Mouse (Mus musculus) hindbrain, embryonic 13.5 days (tissue): ENCODE measurements around the gene Moxd1. TPM values are rescaled to one million over a fixed set of nuclear protein-coding genes. Genes with fewer than 3 reads are reported as not detected.

Source experiments
- ATAC-seq: fragments of 200-750 bp; cut with Nextera tagmentation; 2 replicates; pipeline ENCODE4 v1.8.0; 2017; ENCODE audit warnings: moderate TSS enrichment; ENCODE audit not compliant: low FRiP score
- H3K27ac ChIP-seq: fragments of 300-500 bp; sonication (generic); 2 replicates; pipeline ENCODE4 v1.5.1; 2015; ENCODE audit warnings: inconsistent platforms, mild to moderate bottlenecking, moderate library complexity
- H3K27me3 ChIP-seq: fragments of 300-500 bp; sonication (generic); 2 replicates; pipeline ENCODE4 v1.6.1; 2015; ENCODE audit warnings: mild to moderate bottlenecking, inconsistent platforms
- H3K36me3 ChIP-seq: fragments of 300-500 bp; sonication (generic); 2 replicates; pipeline ENCODE4 v1.6.1; 2015; ENCODE audit warnings: mild to moderate bottlenecking, inconsistent platforms
- H3K4me1 ChIP-seq: fragments of 300-500 bp; sonication (generic); replicated peaks from 2 replicates; pipeline ENCODE4 v1.6.1; 2015; ENCODE audit warnings: inconsistent platforms
- H3K4me2 ChIP-seq: fragments of 300-500 bp; sonication (generic); 2 replicates; pipeline ENCODE4 v1.6.1; 2015; ENCODE audit warnings: inconsistent platforms, mild to moderate bottlenecking, moderate library complexity
- H3K4me3 ChIP-seq: fragments of 300-500 bp; sonication (generic); 2 replicates; pipeline ENCODE4 v1.5.1; 2015; ENCODE audit warnings: mild to moderate bottlenecking, inconsistent platforms
- H3K9ac ChIP-seq: fragments of 300-500 bp; sonication (generic); 2 replicates; pipeline ENCODE4 v1.6.1; 2015; ENCODE audit warnings: mild to moderate bottlenecking, inconsistent platforms
- H3K9me3 ChIP-seq: fragments of 300-500 bp; sonication (generic); 2 replicates; pipeline ENCODE4 v1.6.1; 2016; ENCODE audit warnings: inconsistent platforms
- WGBS: fragments of 180-500 bp; shearing (Covaris S2); methylation state at CpG from one replicate; pipeline ENCODE4 v1.1.7; 2015; 5-methylcytosine and 5-hydroxymethylcytosine counted together
- polyA plus RNA-seq: library from polyadenylated mRNA; unstranded; fragments of >200 nt; fragmentation: Nextera tagmentation; extraction: Ambion mirVana; gene quantifications from 2 replicates; pipeline ENCODE4 v1.2.1, GENCODE M21; 2015

The Moxd1 gene
- polyA plus RNA-seq = 8.6 and 9.6 TPM in 2 replicates

- H3K27ac ChIP-seq = no peak within 1 kb of the TSS
- peak within 1 kb of the TSS; percentile 66 for H3K9ac ChIP-seq
- peak; percentile 68 for ATAC-seq
- no peaks in the 10 kb centered on the region for H3K9me3 ChIP-seq
- WGBS = 1% methylated on average over 54 of the region's 56 CpGs
- H3K27me3 ChIP-seq = peaks cover 58% of the 10 kb centered on the region
- peaks cover 19% of the 10 kb centered on the region for H3K4me1 ChIP-seq
- peak within 1 kb of the TSS; percentile 88 for H3K4me2 ChIP-seq
- H3K36me3 ChIP-seq = no peaks in the 10 kb centered on the region
- peak within 1 kb of the TSS; percentile 51 for H3K4me3 ChIP-seq
Measured at GRCm38 (mm10) chr10:24223449-24224143, at the start of gene Moxd1. TSS of gene Moxd1 (plus strand) at chr10:24223517.

GRCm38 (mm10) chr10:24190392-24190791 is 32.9 kb upstream of the Moxd1 start:
- peaks cover 37% of the 10 kb centered on the region for H3K36me3 ChIP-seq
- WGBS = 61% methylated on average over 7 of the region's 7 CpGs
- no peaks in the 10 kb centered on the region for H3K4me1 ChIP-seq
- no peaks in the 10 kb centered on the region for H3K9me3 ChIP-seq
- H3K4me3 ChIP-seq = no peak overlapping the region
- no peak overlapping the region for H3K4me2 ChIP-seq
- no peaks in the 10 kb centered on the region for H3K27me3 ChIP-seq
- no peak overlapping the region for H3K27ac ChIP-seq
- H3K9ac ChIP-seq = no peak overlapping the region
- ATAC-seq = no peak

- Histone ChIP-seq H3K27me3 (no peaks in the 10 kb centered on the region), H3K9me3 (0 out of 2 replicates have a peak, but pooled peaks cover 9% of the 10 kb centered on the region), H3K9ac (no peak overlapping the region), H3K4me2 (no peak overlapping the region), H3K4me3 (no peak overlapping the region), H3K4me1 (no peaks in the 10 kb centered on the region), H3K36me3 (peaks cover 22% of the 10 kb centered on the region), H3K27ac (no peak overlapping the region)
- WGBS = 59% methylated on average over 1 of the region's 1 CpGs
- ATAC-seq = 0 out of 2 replicates have a peak, but pooled peaks have one; percentile 52
Measured at GRCm38 (mm10) chr10:24191977-24192376, 31.3 kb upstream of the Moxd1 start.

- no peak overlapping the region for H3K4me2 ChIP-seq
- ATAC-seq = 0 out of 2 replicates have a peak, but pooled peaks have one; percentile 39
- 11% methylated on average over 12 of the region's 12 CpGs for WGBS
Measured at GRCm38 (mm10) chr10:24199303-24199702, 24.0 kb upstream of the Moxd1 start.

GRCm38 (mm10) chr10:24200099-24200498 is 23.2 kb upstream of the Moxd1 start:
- H3K27me3 ChIP-seq = peaks cover 17% of the 10 kb centered on the region
- ATAC-seq = peak; percentile 24; the same call in 1 of the 2 replicates
- no peak overlapping the region for H3K4me3 ChIP-seq
- no peak overlapping the region for H3K27ac ChIP-seq
- H3K9ac ChIP-seq = no peak overlapping the region
- H3K36me3 ChIP-seq = no peaks in the 10 kb centered on the region
- H3K9me3 ChIP-seq = 0 out of 2 replicates have a peak, but pooled peaks cover 9% of the 10 kb centered on the region
- WGBS = 42% methylated on average over 3 of the region's 3 CpGs
- H3K4me1 ChIP-seq = 0 out of 2 replicates have a peak, but pooled peaks cover 4% of the 10 kb centered on the region
- H3K4me2 ChIP-seq = no peak overlapping the region

More at GRCm38 (mm10) chr10:24199303-24199702, 24.0 kb upstream of the Moxd1 start:
- Histone ChIP-seq H3K36me3 (no peaks in the 10 kb centered on the region), H3K4me1 (0 out of 2 replicates have a peak, but pooled peaks cover 4% of the 10 kb centered on the region), H3K27ac (no peak overlapping the region), H3K9ac (no peak overlapping the region), H3K4me3 (no peak overlapping the region), H3K27me3 (peaks cover 17% of the 10 kb centered on the region), H3K9me3 (0 out of 2 replicates have a peak, but pooled peaks cover 9% of the 10 kb centered on the region)

GRCm38 (mm10) chr10:24210075-24210474 is 13.2 kb upstream of the Moxd1 start:
- Histone ChIP-seq H3K9ac (no peak overlapping the region), H3K27me3 (0 out of 2 replicates have a peak, but pooled peaks cover 3% of the 10 kb centered on the region), H3K9me3 (no peaks in the 10 kb centered on the region), H3K4me1 (no peaks in the 10 kb centered on the region), H3K4me2 (no peak overlapping the region), H3K36me3 (no peaks in the 10 kb centered on the region), H3K27ac (no peak overlapping the region), H3K4me3 (no peak overlapping the region)
- ATAC-seq = no peak
- 88% methylated on average over 6 of the region's 6 CpGs for WGBS

GRCm38 (mm10) chr10:24213297-24213696 is 10.0 kb upstream of the Moxd1 start:
- H3K4me1 ChIP-seq = no peaks in the 10 kb centered on the region
- H3K27ac ChIP-seq = no peak overlapping the region
- 0 out of 2 replicates have a peak, but pooled peaks cover 3% of the 10 kb centered on the region for H3K27me3 ChIP-seq
- no peak for ATAC-seq
- WGBS = 59% methylated on average over 5 of the region's 5 CpGs
- no peak overlapping the region for H3K9ac ChIP-seq
- H3K9me3 ChIP-seq = no peaks in the 10 kb centered on the region
- no peak overlapping the region for H3K4me3 ChIP-seq
- no peak overlapping the region for H3K4me2 ChIP-seq
- H3K36me3 ChIP-seq = no peaks in the 10 kb centered on the region

GRCm38 (mm10) chr10:24217558-24218268 is 5.6 kb upstream of the Moxd1 start:
- peaks cover 26% of the 10 kb centered on the region for H3K27me3 ChIP-seq
- no peak for ATAC-seq
- no peaks in the 10 kb centered on the region for H3K9me3 ChIP-seq
- WGBS = 64% methylated on average over 6 of the region's 6 CpGs
- no peak overlapping the region for H3K27ac ChIP-seq
- no peaks in the 10 kb centered on the region for H3K36me3 ChIP-seq
- H3K4me1 ChIP-seq = no peaks in the 10 kb centered on the region
- H3K4me2 ChIP-seq = no peak overlapping the region
- H3K9ac ChIP-seq = no peak overlapping the region
- H3K4me3 ChIP-seq = no peak overlapping the region

GRCm38 (mm10) chr10:24220931-24221330 is 2.4 kb upstream of the Moxd1 start:
- H3K9me3 ChIP-seq = no peaks in the 10 kb centered on the region
- WGBS = 89% methylated on average over 5 of the region's 5 CpGs
- H3K27ac ChIP-seq = no peak overlapping the region
- H3K4me1 ChIP-seq = peaks cover 19% of the 10 kb centered on the region
- H3K9ac ChIP-seq = no peak overlapping the region
- no peaks in the 10 kb centered on the region for H3K36me3 ChIP-seq
- no peak for ATAC-seq
- peaks cover 51% of the 10 kb centered on the region for H3K27me3 ChIP-seq
- no peak overlapping the region for H3K4me3 ChIP-seq
- no peak overlapping the region for H3K4me2 ChIP-seq

- no peak overlapping the region for H3K27ac ChIP-seq
- peak overlapping the region; percentile 88 for H3K4me2 ChIP-seq
- no peaks in the 10 kb centered on the region for H3K36me3 ChIP-seq
- H3K9me3 ChIP-seq = no peaks in the 10 kb centered on the region
- peaks cover 19% of the 10 kb centered on the region for H3K4me1 ChIP-seq
- WGBS = 12% methylated on average over 6 of the region's 6 CpGs
- H3K4me3 ChIP-seq = peak overlapping the region; percentile 51
- ATAC-seq = no peak; the same call in 1 of the 2 replicates
- H3K27me3 ChIP-seq = peaks cover 56% of the 10 kb centered on the region
- no peak overlapping the region; the same call in 1 of the 2 replicates for H3K9ac ChIP-seq
Measured at GRCm38 (mm10) chr10:24222911-24223310, 406 bp upstream of the Moxd1 start.

- Histone ChIP-seq H3K9me3 (no peaks in the 10 kb centered on the region), H3K27me3 (peaks cover 56% of the 10 kb centered on the region), H3K4me2 (peak overlapping the region; percentile 88; the same call in 1 of the 2 replicates), H3K9ac (no peak overlapping the region), H3K27ac (no peak overlapping the region), H3K4me3 (peak overlapping the region; percentile 51; the same call in 1 of the 2 replicates), H3K4me1 (peaks cover 19% of the 10 kb centered on the region), H3K36me3 (no peaks in the 10 kb centered on the region)
- WGBS = 15% methylated on average over 8 of the region's 8 CpGs
- ATAC-seq = no peak
Measured at GRCm38 (mm10) chr10:24224591-24224990, 1.3 kb downstream of the Moxd1 start.
